Mouse (Mus musculus) testis, postnatal 14 days (tissue): ENCODE measurements around the gene BC024978.

Experiments
- DNase-seq: peaks from one replicate; pipeline ENCODE4 v3.0.0; 2021; ENCODE audit warnings: low spot score

Gene BC024978

GRCm38 (mm10) chr7:27259771-27260170 is 64.2 kb downstream of the BC024978 start:
- DNase-seq: no peak
